Mouse (Mus musculus) gastrocnemius, postnatal 25 days (tissue): Measurements from ENCODE around the gene Acsl1. TPM values are rescaled to one million over a fixed set of nuclear protein-coding genes. Genes with fewer than 3 reads are reported as not detected.

Experiments
- DNase-seq: peaks from one replicate; pipeline ENCODE4 v3.0.0; 2022
- total RNA-seq, 2 experiments: library from RNA; stranded (reverse); gene quantifications; 1 replicate in 1 of 2; 2 replicates in 1 of 2; pipeline ENCODE4 v1.2.3; 2021

Acsl1 gene
- total RNA-seq, 2 experiments from 2014 or later: 251 to 347 TPM

GRCm38 (mm10) chr8:46475404-46475803, 4.6 kb downstream of the Acsl1 start:
- DNase-seq: no peak

GRCm38 (mm10) chr8:46475942-46476341, 5.1 kb downstream of the Acsl1 start:
- DNase-seq: no peak

GRCm38 (mm10) chr8:46477747-46478458, 7.1 kb downstream of the Acsl1 start:
- DNase-seq: no peak

DNA sequence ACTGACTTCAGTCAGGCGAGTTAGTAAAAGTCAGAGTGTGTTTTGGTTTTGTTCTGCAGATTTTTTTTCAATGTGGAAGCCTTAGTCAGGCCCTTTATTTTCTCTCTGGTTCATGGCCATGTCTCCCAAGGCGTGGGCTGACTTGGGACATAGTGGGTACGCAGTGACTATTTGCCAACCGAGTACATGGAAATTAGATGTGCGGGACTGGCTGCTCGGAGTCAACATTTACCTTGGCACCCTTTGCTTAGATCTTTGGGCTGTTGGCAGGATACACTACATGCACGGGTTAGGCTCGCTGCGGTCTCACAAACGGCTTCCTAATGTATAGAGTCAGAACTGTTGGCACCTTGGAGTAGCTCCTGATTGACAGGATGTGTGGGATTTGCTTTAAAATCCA, 7.9 kb downstream of the Acsl1 start:
- DNase-seq: no peak

- peak; percentile 63 for DNase-seq
These were observed 9.1 kb downstream of the Acsl1 start for GRCm38 (mm10) chr8:46479794-46480532.

GRCm38 (mm10) chr8:46480533-46480900, 9.7 kb downstream of the Acsl1 start:
- DNase-seq: no peak

DNA sequence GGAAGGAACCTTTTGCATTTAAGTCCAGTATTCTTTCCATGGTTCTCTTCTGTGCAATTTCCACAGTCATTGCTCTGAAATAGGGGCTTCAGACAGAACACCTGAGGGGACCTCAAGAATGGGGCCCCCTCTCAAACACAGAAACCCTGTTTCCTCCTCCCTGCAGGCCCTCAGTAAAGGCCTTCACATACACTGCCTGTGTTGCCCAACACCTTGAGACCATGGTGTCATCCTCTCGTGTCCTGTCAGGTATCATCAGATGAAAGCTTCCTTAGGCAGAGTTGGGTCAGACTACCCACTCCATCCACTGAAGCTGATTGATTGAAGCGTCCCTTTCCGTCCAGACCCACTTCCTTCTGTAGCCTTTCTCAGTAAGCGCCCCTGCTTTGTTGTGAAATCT, 11.9 kb downstream of the Acsl1 start:
- DNase-seq: no peak

DNA sequence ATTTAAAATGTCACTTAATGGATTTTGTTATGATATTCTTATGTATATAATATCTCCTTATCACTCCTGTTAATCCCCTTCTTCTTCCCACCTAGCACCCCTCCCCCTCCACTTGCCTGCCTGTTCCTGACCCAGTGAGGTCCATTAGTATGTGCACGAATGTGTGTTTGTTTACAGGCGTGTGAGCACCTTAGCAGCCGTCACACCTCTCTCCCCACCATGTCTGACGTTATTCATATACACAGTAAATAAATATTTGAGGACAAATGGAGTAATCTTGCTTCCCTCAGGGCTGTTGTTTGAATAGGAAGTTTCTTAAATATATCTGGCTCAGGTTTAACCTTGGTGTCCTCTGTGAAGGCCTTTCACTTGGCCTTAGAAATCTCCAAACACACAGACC, 12.4 kb downstream of the Acsl1 start:
- DNase-seq: no peak

GRCm38 (mm10) chr8:46484077-46484476, 13.2 kb downstream of the Acsl1 start:
- DNase-seq: no peak

DNA sequence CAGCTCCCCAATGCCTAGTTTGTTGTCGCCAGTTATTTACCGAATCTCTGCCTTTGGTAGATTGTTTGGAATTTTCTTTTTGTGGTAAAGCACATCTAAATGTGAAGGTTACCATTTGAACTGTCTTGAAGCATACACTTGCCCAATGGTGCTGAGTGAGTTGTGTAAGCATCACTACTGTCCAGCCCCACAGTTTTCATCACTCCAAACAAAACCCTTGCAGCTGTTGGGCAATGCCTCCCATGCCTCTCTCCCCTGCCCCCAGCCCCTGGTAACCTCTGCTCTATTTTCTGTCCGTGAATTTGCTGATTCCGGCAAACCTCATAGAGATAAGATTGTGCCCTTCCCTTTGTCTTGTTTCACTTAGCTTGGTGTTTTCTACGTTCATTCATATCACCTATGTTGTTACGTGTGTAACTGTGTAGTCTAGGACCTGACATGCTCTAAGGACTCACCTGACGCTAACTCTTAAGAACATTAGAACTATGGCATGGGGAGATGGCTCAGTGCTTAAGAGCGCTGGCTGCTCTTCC, 14.2 kb downstream of the Acsl1 start:
- DNase-seq: peak; percentile 1

DNA sequence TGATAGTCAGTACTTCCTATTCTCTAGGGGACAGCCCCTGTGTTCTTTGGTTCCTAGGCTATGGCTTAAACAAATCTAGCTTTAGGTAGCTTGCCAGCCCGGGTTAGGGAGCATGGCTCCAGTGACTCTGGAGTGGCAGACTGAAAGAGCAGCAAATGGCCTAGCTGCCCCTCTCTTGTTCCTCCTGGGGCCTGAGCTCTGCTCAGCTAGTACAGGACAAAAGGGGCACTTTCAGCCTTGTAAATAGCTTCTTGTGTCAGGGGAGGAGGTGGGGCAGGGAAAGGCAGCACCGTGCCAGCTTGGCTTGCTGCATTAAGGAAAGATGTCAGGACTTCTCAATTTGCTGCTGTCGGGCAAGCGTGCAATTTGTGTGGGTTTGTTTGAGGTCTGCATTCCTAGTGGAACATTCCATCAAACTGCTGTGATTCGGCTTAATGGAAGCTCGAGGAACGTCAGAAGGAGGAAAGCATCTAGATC, 17.3 kb downstream of the Acsl1 start:
- DNase-seq: no peak

GRCm38 (mm10) chr8:46489196-46489595, 18.4 kb downstream of the Acsl1 start:
- DNase-seq: no peak

DNA sequence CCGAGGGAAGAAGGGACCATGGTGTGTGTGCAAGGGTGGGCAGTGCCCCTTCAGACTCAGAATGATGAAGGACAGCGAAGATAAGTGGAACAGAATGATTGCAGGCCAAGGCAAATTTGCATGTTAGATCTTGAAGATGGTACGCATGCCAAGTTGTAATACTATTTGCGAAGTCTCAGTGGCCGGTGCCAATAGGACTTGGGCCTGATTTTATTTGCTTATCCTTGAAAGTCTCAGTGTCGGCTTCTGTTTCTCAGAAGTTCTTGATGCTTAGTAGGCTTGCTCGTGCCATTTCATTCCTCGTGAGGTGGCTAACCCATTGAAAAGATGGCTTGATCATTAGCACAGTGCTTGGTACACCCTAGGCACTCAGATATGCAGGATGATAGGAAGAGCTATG, 19.4 kb downstream of the Acsl1 start:
- DNase-seq: no peak

DNA sequence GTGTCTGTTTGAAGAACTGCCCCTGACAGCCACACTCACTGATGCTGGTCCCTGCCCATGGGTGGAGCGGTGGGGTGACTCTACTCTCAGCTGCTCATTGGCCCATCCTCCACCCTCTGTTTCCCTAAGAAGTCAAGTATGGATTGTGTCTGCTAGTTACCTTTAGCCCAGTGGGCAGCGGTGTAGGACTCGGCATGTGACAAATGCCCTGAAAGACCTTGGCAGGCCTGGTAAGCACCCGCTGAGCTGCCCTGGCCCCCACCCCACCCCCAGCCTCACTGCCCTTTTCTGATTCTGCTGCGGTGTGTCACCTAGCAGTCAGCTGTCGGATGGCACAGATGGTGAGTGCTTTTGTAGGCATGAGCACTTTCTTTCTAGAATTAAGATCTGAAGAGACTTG, 20.0 kb downstream of the Acsl1 start:
- DNase-seq: peak; percentile 61

DNA sequence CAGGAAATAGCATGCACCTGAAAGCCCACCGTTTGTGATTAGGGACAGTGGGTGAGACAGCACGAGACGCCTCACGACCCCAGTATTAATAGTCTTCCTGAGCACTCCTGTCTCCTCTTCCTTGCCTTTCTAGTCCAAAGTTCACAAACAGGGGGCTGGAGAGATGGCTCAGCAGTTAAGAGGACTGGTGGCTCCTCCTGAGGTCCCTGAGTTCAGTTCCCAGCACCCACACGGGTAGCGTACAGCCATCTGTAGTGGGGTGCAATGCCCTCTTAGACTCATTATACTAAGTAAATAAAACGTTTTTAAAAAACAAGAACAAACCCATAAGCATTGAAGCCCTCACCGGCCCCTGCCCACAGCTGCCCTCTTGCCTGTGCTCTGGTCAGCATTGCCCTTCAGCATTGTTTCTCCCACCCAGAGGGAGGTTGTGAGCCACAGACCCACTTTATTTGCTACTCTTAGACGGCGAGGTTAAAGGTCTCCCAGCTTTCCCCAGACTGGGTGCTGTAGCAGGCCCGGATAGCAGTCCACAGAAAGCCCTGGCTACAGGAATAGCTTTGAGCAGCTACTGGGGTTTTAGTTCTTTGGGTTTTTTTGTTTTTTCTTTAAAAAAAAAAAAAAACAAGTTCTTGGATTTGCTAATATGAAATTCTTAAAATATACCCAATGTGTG, 22.8 kb downstream of the Acsl1 start:
- no peak for DNase-seq

DNA sequence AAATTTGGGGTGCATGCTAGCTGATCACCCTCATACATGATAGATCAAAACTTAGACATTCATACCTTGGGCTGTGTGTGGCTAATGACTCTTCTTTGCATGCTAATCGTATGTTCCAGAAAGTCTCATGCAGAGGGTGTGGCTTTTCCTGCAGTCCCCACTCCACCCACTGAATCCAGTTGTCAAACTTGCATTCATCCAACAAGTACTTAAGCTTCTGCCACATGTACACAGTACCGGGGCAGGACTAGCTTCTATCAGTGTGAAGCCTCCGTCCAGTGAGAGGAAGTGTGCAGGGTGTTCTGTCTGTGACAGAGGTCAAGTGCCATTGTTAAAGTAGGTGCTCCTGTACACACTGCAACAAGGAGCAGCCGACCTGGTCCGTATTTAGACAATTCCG, 26.0 kb downstream of the Acsl1 start:
- DNase-seq: no peak

DNA sequence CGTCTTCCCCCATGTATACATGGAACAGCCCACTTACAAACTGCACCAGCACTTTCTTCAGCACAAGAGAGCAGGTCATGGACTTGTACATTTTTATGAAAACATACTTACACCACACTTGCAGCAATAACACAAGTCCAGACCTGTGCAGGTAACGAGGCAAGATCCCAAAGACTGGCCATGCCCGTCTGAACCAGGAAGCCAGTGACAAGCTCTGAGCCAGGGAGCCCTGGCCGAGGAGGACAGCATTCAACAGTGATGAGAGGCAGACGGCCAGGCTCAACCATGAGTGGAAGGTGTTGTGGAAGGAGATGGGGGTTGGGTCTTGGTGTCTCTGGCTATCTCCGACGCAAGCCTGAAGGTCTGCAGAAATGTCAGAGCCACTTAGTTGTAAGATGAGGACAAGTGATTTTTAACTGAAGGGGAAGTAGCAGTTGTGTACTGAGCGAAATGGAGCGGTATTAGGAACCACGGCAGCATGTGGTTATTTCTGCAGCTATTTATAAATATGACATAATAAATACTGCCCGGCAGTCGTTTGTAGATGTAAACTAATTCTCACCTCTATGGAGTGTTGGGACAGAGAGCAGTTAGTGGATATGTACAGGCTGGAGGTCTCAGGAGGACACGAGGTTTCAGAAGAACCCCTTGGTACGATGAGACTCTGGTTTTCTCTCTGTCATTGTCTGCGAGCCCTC, 26.6 kb downstream of the Acsl1 start:
- DNase-seq: no peak

GRCm38 (mm10) chr8:46499376-46500061, 28.7 kb downstream of the Acsl1 start:
- no peak for DNase-seq

DNA sequence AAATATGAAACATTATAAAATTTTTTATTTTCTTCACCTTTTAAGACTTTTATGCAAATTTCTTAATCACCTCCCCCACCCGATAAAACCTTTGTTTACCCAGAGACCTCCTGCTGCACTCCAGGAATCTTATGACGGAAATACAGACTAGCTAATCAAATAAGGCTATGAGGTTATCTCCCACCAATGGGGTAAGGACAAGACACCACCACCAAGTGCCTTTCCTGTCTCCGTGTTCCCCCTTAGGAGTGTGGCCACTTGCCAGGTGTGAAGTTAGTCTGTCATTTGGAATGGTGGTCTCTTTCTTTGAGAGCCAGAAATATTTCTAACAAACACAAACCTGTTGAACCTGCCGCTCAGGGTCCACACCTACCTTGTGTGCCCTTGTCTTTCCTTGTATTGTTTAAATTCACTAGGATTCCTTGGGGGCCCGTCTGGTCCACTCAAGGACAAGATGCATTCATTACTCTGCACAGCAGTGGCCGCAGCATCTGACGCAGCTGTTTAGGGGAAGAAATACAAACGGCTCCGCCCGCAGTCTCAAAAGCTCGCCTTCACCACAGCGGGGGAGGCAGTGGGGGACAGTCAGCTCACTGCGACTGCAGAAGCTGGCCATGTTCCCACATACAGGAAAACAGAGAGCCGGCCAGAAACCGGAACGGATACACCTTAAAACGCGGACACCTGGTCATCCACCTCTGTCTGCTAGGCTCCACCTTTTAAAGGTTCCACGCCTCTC, 31.7 kb downstream of the Acsl1 start:
- no peak for DNase-seq

DNA sequence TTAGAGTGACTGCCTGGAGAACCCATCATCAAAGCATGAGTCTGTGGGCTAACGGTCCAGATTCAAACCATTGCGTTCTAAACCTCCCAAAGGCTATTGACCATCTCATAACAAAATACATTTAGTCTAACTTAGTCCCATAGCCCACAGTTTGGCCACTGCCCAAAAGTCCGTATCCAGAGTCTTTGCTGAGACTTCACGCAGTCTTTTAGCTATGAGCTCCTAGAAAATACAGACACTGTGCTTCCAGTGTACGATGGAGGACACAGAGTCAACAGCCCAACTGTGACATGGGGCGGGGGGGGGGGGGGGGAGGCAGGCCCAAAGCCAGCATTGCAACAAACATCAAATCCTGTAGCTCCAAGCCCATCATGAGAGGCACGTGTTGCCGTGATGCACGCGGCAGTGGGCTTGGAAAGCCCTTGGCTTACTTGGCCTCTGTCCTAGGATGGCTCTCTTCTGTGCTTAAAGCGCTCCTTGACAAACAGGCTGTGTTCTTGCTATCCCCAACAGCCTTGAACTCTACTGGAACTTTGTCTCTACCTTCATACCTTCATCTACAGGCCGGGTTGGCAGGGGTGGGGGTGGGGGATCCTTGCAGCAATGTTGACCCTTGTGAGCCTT, 32.3 kb downstream of the Acsl1 start:
- no peak for DNase-seq

GRCm38 (mm10) chr8:46504196-46504595, 33.4 kb downstream of the Acsl1 start:
- DNase-seq: no peak
